Mouse (Mus musculus) midbrain, embryonic 16.5 days (tissue): ENCODE data around the gene Robo1. TPM values are rescaled to one million over a fixed set of nuclear protein-coding genes. Genes with fewer than 3 reads are reported as not detected.

Experiments used
- ATAC-seq: fragments of 200-750 bp; cut with Nextera tagmentation; 2 replicates; pipeline ENCODE4 v1.8.0; 2017; ENCODE audit warnings: moderate TSS enrichment
- H3K27ac ChIP-seq: fragments of 300-500 bp; sonication (generic); 2 replicates; pipeline ENCODE4 v1.5.1; 2014; ENCODE audit warnings: mild to moderate bottlenecking, low read length, mixed read lengths
- H3K27me3 ChIP-seq: fragments of 300-500 bp; sonication (generic); 2 replicates; pipeline ENCODE4 v1.6.1; 2014; ENCODE audit warnings: low read depth, low read length, mixed read lengths; ENCODE audit not compliant: control insufficient read depth, insufficient read depth
- H3K36me3 ChIP-seq: fragments of 300-500 bp; sonication (generic); 2 replicates; pipeline ENCODE4 v1.6.1; 2014; ENCODE audit warnings: mild to moderate bottlenecking, low read length, moderate library complexity, mixed read lengths; ENCODE audit not compliant: control insufficient read depth, insufficient read depth
- H3K4me1 ChIP-seq: fragments of 300-500 bp; sonication (generic); 2 replicates; pipeline ENCODE4 v1.6.1; 2014; ENCODE audit warnings: mild to moderate bottlenecking, low read length, mixed read lengths; ENCODE audit not compliant: control insufficient read depth, insufficient read depth
- H3K4me2 ChIP-seq: fragments of 300-500 bp; sonication (generic); 2 replicates; pipeline ENCODE4 v1.6.1; 2014; ENCODE audit warnings: mild to moderate bottlenecking, low read length, mixed read lengths
- H3K4me3 ChIP-seq: fragments of 300-500 bp; sonication (generic); 2 replicates; pipeline ENCODE4 v1.5.1; 2014; ENCODE audit warnings: low read depth, mild to moderate bottlenecking, low read length, moderate library complexity, mixed read lengths
- H3K9ac ChIP-seq: fragments of 300-500 bp; sonication (generic); 2 replicates; pipeline ENCODE4 v1.6.1; 2014; ENCODE audit warnings: low read depth, low read length, mixed read lengths
- H3K9me3 ChIP-seq: fragments of 300-500 bp; sonication (generic); replicated peaks from 2 replicates; pipeline ENCODE4 v1.6.1; 2014; ENCODE audit warnings: mild to moderate bottlenecking, low read length, mixed read lengths; ENCODE audit not compliant: control insufficient read depth, poor library complexity, severe bottlenecking
- whole genome bisulfite sequencing: fragments of 180-500 bp; shearing (Covaris S2); extraction: QIAGEN DNeasy Blood & Tissue Kit; methylation state at CpG from one replicate; pipeline ENCODE4 v1.1.7; 2014; 5-methylcytosine and 5-hydroxymethylcytosine counted together
- polyA plus RNA-seq: library from polyadenylated mRNA; unstranded; fragments of >200 nt; fragmentation: Nextera tagmentation; extraction: Ambion mirVana; gene quantifications from 2 replicates; pipeline ENCODE4 v1.2.1, GENCODE M21; 2015

Robo1 gene
- polyA plus RNA-seq, 1 experiment from 2014 or later: 47.9 TPM

DNA sequence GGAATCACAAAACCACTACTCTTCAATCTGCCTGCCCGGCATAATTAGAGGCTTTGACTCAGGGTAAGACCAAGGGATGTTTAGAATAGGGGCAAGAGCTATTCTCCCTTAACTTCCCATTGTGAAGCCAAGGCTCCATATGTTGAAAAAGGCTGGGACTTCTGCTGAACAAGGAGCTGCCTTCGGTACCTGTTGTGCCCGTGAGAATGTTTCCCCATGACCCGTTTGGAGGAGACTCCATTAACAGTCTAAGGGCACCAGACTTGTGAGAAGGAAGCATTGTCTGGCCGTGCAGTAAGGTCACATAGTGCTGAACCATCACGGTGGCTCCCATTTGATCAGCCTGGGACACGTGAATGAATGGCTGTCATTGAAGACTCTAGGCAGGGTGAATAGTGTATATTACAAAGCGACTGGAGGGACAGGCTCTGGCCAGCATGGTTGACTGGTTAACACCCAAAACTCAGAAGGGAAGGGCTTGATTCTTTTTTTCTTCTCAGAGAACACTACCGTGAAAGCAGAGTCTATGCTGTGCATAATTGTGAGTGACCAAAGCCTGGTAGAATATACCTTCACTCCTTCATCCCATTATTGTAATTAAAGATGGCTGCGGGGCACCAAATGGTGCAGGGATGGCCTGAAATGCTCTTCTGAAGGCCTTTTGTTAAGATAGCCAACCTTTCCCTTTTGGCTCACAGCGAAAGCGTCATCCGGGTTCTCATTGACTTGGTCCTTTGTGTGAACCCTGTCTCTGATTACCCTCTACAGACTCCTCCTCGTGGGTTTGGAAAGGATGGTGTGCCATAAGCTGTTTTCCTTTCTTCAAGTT is 385.6 kb downstream of the Robo1 start:
- ATAC-seq: peak; percentile 52; the same call in 1 of the 2 replicates
- H3K4me3 ChIP-seq: no peak overlapping the region
- H3K9me3 ChIP-seq: no peaks in the 10 kb centered on the region
- H3K4me1 ChIP-seq: peaks cover 17% of the 10 kb centered on the region
- H3K27ac ChIP-seq: no peak overlapping the region
- H3K36me3 ChIP-seq: no peaks in the 10 kb centered on the region
- H3K9ac ChIP-seq: no peak overlapping the region
- H3K4me2 ChIP-seq: no peak overlapping the region; the same call in 1 of the 2 replicates
- 22% methylated on average over 14 of the region's 14 CpGs for WGBS
- H3K27me3 ChIP-seq: no peaks in the 10 kb centered on the region

DNA sequence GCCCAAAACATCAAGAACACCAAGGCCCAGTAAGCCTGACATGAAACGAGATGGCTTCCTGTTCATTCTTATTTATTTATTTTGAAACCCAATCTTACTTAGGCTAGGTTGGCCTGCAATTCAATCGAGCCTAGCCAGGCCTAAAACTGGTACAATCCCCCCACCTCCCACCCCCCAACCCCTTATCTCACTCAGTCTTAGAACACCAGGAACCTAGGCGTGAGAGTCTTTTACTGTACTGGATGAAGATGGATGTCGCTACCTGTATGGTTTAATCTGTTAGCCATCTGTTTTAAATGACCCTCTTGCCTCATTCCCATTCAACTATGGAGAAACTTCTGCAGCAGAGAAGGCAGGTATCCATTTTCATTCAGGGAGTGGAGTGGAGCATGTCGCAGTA is 386.7 kb downstream of the Robo1 start:
- H3K4me1 ChIP-seq: peaks cover 27% of the 10 kb centered on the region
- H3K4me2 ChIP-seq: no peak overlapping the region
- H3K4me3 ChIP-seq: no peak overlapping the region
- no peak for ATAC-seq
- WGBS: 85% methylated on average over 5 of the region's 5 CpGs
- no peaks in the 10 kb centered on the region for H3K27me3 ChIP-seq
- H3K9ac ChIP-seq: no peak overlapping the region
- H3K9me3 ChIP-seq: no peaks in the 10 kb centered on the region
- no peaks in the 10 kb centered on the region for H3K36me3 ChIP-seq
- no peak overlapping the region for H3K27ac ChIP-seq

- WGBS: 19% methylated on average over 12 of the region's 12 CpGs
- H3K4me3 ChIP-seq: no peak overlapping the region
- H3K27ac ChIP-seq: peak overlapping the region; percentile 44
- H3K9me3 ChIP-seq: no peaks in the 10 kb centered on the region
- no peaks in the 10 kb centered on the region for H3K36me3 ChIP-seq
- H3K4me1 ChIP-seq: peaks cover 14% of the 10 kb centered on the region
- no peak overlapping the region; the same call in 1 of the 2 replicates for H3K9ac ChIP-seq
- peak overlapping the region; percentile 14 for H3K4me2 ChIP-seq
- H3K27me3 ChIP-seq: no peaks in the 10 kb centered on the region
- ATAC-seq: peak; percentile 83
Observed at GRCm38 (mm10) chr16:72699238-72700006, 391.3 kb downstream of the Robo1 start.

DNA sequence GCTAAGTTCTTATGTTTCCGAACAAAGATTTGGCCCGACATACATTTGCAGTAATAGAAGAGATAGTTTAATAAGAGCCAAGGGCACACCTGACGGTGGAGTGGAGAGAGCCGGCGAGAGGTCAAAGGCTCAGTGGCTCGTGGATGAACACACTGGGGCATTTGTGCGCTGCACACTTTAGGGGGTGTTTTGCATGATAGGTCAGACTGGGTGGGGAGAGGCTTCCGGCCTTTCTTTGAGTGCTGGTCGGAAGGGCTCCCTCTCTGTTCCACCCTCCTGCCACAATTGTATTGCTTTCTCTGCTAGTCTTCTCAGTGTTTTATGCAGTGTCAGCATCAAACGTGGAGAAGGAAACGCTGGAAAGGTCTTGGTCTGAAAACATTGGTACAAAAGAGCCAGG is 392.2 kb downstream of the Robo1 start:
- no peaks in the 10 kb centered on the region for H3K36me3 ChIP-seq
- WGBS: 71% methylated on average over 11 of the region's 11 CpGs
- H3K27ac ChIP-seq: peak overlapping the region; percentile 44; the same call in 1 of the 2 replicates
- no peak overlapping the region for H3K4me2 ChIP-seq
- H3K4me1 ChIP-seq: peaks cover 14% of the 10 kb centered on the region
- H3K9me3 ChIP-seq: no peaks in the 10 kb centered on the region
- no peak for ATAC-seq
- no peak overlapping the region for H3K4me3 ChIP-seq
- no peak overlapping the region for H3K9ac ChIP-seq
- H3K27me3 ChIP-seq: no peaks in the 10 kb centered on the region

DNA sequence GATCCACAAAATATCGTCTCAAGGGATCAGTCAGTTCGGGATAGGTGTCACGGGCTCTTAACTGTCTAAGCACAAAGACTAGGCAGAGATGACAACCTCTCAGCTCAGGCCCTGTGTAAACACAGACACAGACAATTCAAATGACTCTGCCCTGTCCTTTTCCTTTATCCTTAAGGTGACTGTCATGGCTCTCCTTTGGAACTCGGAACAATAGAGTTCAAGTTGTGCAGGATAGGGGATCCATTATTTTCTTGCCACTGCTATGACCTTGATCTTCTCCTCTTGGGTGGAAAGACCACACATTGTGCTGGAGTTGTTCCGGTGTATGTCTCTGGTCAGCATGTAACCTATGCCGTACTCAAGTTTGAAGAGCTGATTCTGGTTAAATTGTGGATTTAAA is 395.4 kb downstream of the Robo1 start:
- no peak for ATAC-seq
- H3K4me1 ChIP-seq: peaks cover 12% of the 10 kb centered on the region
- 66% methylated on average over 6 of the region's 6 CpGs for WGBS
- H3K27me3 ChIP-seq: no peaks in the 10 kb centered on the region
- no peaks in the 10 kb centered on the region for H3K36me3 ChIP-seq
- no peak overlapping the region for H3K4me2 ChIP-seq
- no peak overlapping the region for H3K9ac ChIP-seq
- no peak overlapping the region for H3K27ac ChIP-seq
- no peak overlapping the region for H3K4me3 ChIP-seq
- no peaks in the 10 kb centered on the region for H3K9me3 ChIP-seq

DNA sequence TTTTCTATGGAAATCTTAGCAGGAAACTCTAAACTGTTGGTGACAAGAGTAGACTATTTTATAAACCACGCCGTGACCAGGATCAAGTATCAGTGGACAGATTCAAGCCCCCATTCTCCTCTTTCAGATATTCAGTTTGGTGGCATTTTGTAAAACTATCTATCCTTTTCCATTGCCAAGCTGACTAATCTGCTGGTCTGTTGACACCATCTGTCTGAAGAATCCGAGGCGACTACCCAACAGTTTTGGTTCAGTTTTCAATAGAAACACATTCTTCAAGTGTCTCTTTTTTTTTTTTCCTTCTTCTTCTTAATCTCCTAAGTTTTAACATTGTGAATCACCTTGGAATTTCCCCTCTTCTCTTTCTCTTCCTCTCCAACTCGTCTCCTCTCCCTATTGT is 397.7 kb downstream of the Robo1 start:
- no peak overlapping the region for H3K27ac ChIP-seq
- no peak for ATAC-seq
- H3K4me3 ChIP-seq: no peak overlapping the region
- H3K27me3 ChIP-seq: no peaks in the 10 kb centered on the region
- H3K4me2 ChIP-seq: no peak overlapping the region
- H3K36me3 ChIP-seq: no peaks in the 10 kb centered on the region
- no peaks in the 10 kb centered on the region for H3K9me3 ChIP-seq
- H3K9ac ChIP-seq: no peak overlapping the region
- WGBS: 77% methylated on average over 5 of the region's 5 CpGs
- no peaks in the 10 kb centered on the region for H3K4me1 ChIP-seq

- ATAC-seq: no peak
- H3K27ac ChIP-seq: no peak overlapping the region
- 74% methylated on average over 2 of the region's 2 CpGs for WGBS
- no peaks in the 10 kb centered on the region for H3K36me3 ChIP-seq
- no peak overlapping the region for H3K9ac ChIP-seq
- H3K9me3 ChIP-seq: no peaks in the 10 kb centered on the region
- no peak overlapping the region for H3K4me3 ChIP-seq
- no peak overlapping the region for H3K4me2 ChIP-seq
- H3K4me1 ChIP-seq: no peaks in the 10 kb centered on the region
- no peaks in the 10 kb centered on the region for H3K27me3 ChIP-seq
Observed at GRCm38 (mm10) chr16:72708526-72708925, 400.4 kb downstream of the Robo1 start.

- Histone ChIP-seq H3K9ac (no peak overlapping the region), H3K4me1 (peaks cover 6% of the 10 kb centered on the region; the same call in 1 of the 2 replicates), H3K9me3 (no peaks in the 10 kb centered on the region), H3K27me3 (no peaks in the 10 kb centered on the region), H3K4me2 (no peak overlapping the region), H3K36me3 (no peaks in the 10 kb centered on the region), H3K27ac (no peak overlapping the region), H3K4me3 (no peak overlapping the region)
- no peak for ATAC-seq
- WGBS: 62% methylated on average over 9 of the region's 9 CpGs
Observed at GRCm38 (mm10) chr16:72717118-72717802, 409.2 kb downstream of the Robo1 start.
